Mouse (Mus musculus) limb, embryonic 12.5 days (tissue): ENCODE data around the gene Dcaf10. TPM values are rescaled to one million over a fixed set of nuclear protein-coding genes. Genes with fewer than 3 reads are reported as not detected.
A peak's percentile ranks its signal among the peaks of the same experiment; 100 is the strongest.

Experiments
- ATAC-seq: fragments of 200-750 bp; cut with Nextera tagmentation; 2 replicates; pipeline ENCODE4 v1.8.0; 2017; ENCODE audit warnings: low read depth, moderate TSS enrichment; ENCODE audit not compliant: insufficient number of reproducible peaks, insufficient read depth, low FRiP score, low TSS enrichment
- H3K27ac ChIP-seq: fragments of 300-500 bp; sonication (generic); 2 replicates; pipeline ENCODE4 v1.5.1; 2016; ENCODE audit warnings: mild to moderate bottlenecking, moderate library complexity
- H3K27me3 ChIP-seq: fragments of 300-500 bp; sonication (generic); 2 replicates; pipeline ENCODE4 v1.6.1; 2016; ENCODE audit warnings: mild to moderate bottlenecking, moderate library complexity
- H3K36me3 ChIP-seq: fragments of 300-500 bp; sonication (generic); 2 replicates; pipeline ENCODE4 v1.6.1; 2016; ENCODE audit warnings: mild to moderate bottlenecking, moderate library complexity
- H3K4me1 ChIP-seq: fragments of 300-500 bp; sonication (generic); replicated peaks from 2 replicates; pipeline ENCODE4 v1.6.1; 2016
- H3K4me2 ChIP-seq: fragments of 300-500 bp; sonication (generic); 2 replicates; pipeline ENCODE4 v1.6.1; 2016; ENCODE audit warnings: mild to moderate bottlenecking, moderate library complexity
- H3K4me3 ChIP-seq: fragments of 300-500 bp; sonication (generic); replicated peaks from 2 replicates; pipeline ENCODE4 v1.5.1; 2016; ENCODE audit warnings: mild to moderate bottlenecking
- H3K9ac ChIP-seq: fragments of 300-500 bp; sonication (generic); replicated peaks from 2 replicates; pipeline ENCODE4 v1.6.1; 2016; ENCODE audit warnings: mild to moderate bottlenecking, moderate library complexity
- H3K9me3 ChIP-seq: fragments of 300-500 bp; sonication (generic); 2 replicates; pipeline ENCODE4 v1.6.1; 2016; ENCODE audit warnings: mild to moderate bottlenecking, moderate library complexity
- WGBS: fragments of 180-500 bp; shearing (Covaris S2); methylation state at CpG from one replicate; pipeline ENCODE4 v1.1.7; 2016; 5-methylcytosine and 5-hydroxymethylcytosine counted together
- polyA plus RNA-seq: library from polyadenylated mRNA; unstranded; fragments of >200 nt; fragmentation: Nextera tagmentation; extraction: Ambion mirVana; gene quantifications from 2 replicates; pipeline ENCODE4 v1.2.1, GENCODE M21; 2016

Gene Dcaf10
- polyA plus RNA-seq, 1 experiment from 2014 or later: 20.4 TPM

- WGBS: 4% methylated on average over 19 of the region's 19 CpGs
- ATAC-seq: no peak
- H3K9ac ChIP-seq: peak overlapping the region; percentile 95
These were observed 65.9 kb downstream of the Dcaf10 start for GRCm38 (mm10) chr4:45407703-45408334.

GRCm38 (mm10) chr4:45408427-45409132 lies 66.7 kb downstream of the Dcaf10 start, which contains the start of gene Slc25a51:
Slc25a51 (minus strand) TSS chr4:45408766.
- peak within 1 kb of the TSS; percentile 96 for H3K4me3 ChIP-seq
- peaks cover 10% of the 10 kb centered on the region for H3K36me3 ChIP-seq
- peak within 1 kb of the TSS; percentile 92 for H3K27ac ChIP-seq
- peak within 1 kb of the TSS; percentile 84 for H3K4me2 ChIP-seq
- no peaks in the 10 kb centered on the region for H3K27me3 ChIP-seq
- H3K9ac ChIP-seq: peak within 1 kb of the TSS; percentile 95
- WGBS: under 1% methylated on average over 57 of the region's 67 CpGs
- H3K4me1 ChIP-seq: peaks cover 17% of the 10 kb centered on the region
- no peaks in the 10 kb centered on the region for H3K9me3 ChIP-seq
- peak; percentile 98 for ATAC-seq

More at GRCm38 (mm10) chr4:45407703-45408334, 65.9 kb downstream of the Dcaf10 start:
- no peaks in the 10 kb centered on the region for H3K27me3 ChIP-seq
- H3K9me3 ChIP-seq: no peaks in the 10 kb centered on the region
- H3K4me1 ChIP-seq: peaks cover 17% of the 10 kb centered on the region
- peak overlapping the region; percentile 96 for H3K4me3 ChIP-seq
- H3K27ac ChIP-seq: peak overlapping the region; percentile 92
- H3K4me2 ChIP-seq: peak overlapping the region; percentile 84
- peaks cover 18% of the 10 kb centered on the region for H3K36me3 ChIP-seq

- Histone ChIP-seq H3K4me3 (peak overlapping the region; percentile 96), H3K36me3 (peaks cover 3% of the 10 kb centered on the region), H3K27me3 (no peaks in the 10 kb centered on the region), H3K9me3 (no peaks in the 10 kb centered on the region), H3K27ac (peak overlapping the region; percentile 92), H3K4me2 (peak overlapping the region; percentile 84), H3K4me1 (peaks cover 17% of the 10 kb centered on the region), H3K9ac (peak overlapping the region; percentile 95; the same call in 1 of the 2 replicates)
- no peak for ATAC-seq
- WGBS: under 1% methylated on average over 10 of the region's 10 CpGs
These were observed 67.4 kb downstream of the Dcaf10 start for GRCm38 (mm10) chr4:45409270-45409669.

- Histone ChIP-seq H3K36me3 (no peaks in the 10 kb centered on the region), H3K27ac (no peak overlapping the region), H3K9me3 (no peaks in the 10 kb centered on the region), H3K9ac (no peak overlapping the region), H3K4me2 (no peak overlapping the region), H3K4me1 (peaks cover 16% of the 10 kb centered on the region), H3K4me3 (no peak overlapping the region), H3K27me3 (no peaks in the 10 kb centered on the region)
- 88% methylated on average over 8 of the region's 8 CpGs for WGBS
- ATAC-seq: no peak
These were observed 69.4 kb downstream of the Dcaf10 start for GRCm38 (mm10) chr4:45411181-45411790.

- no peak for ATAC-seq
- no peaks in the 10 kb centered on the region for H3K36me3 ChIP-seq
- 72% methylated on average over 16 of the region's 16 CpGs for WGBS
- no peak overlapping the region for H3K27ac ChIP-seq
- no peak overlapping the region for H3K4me2 ChIP-seq
- no peak overlapping the region for H3K4me3 ChIP-seq
- H3K27me3 ChIP-seq: no peaks in the 10 kb centered on the region
- no peak overlapping the region for H3K9ac ChIP-seq
- peaks cover 2% of the 10 kb centered on the region for H3K4me1 ChIP-seq
- no peaks in the 10 kb centered on the region for H3K9me3 ChIP-seq
These were observed 70.7 kb downstream of the Dcaf10 start for GRCm38 (mm10) chr4:45412433-45413192.

GRCm38 (mm10) chr4:45413674-45414338 lies 71.9 kb downstream of the Dcaf10 start:
- no peak for ATAC-seq
- Histone ChIP-seq H3K4me3 (no peak overlapping the region), H3K9me3 (no peaks in the 10 kb centered on the region), H3K4me1 (0 out of 2 replicates have a peak, but pooled peaks cover 4% of the 10 kb centered on the region), H3K9ac (no peak overlapping the region), H3K27ac (no peak overlapping the region), H3K4me2 (no peak overlapping the region), H3K27me3 (no peaks in the 10 kb centered on the region), H3K36me3 (no peaks in the 10 kb centered on the region)
- WGBS: 79% methylated on average over 9 of the region's 9 CpGs

- no peaks in the 10 kb centered on the region for H3K36me3 ChIP-seq
These were observed 74.4 kb downstream of the Dcaf10 start for GRCm38 (mm10) chr4:45416314-45416713.

GRCm38 (mm10) chr4:45418229-45418950 lies 76.5 kb downstream of the Dcaf10 start:
- H3K9me3 ChIP-seq: no peaks in the 10 kb centered on the region
- no peak overlapping the region for H3K27ac ChIP-seq
- 0 out of 2 replicates have a peak, but pooled peaks cover 4% of the 10 kb centered on the region for H3K36me3 ChIP-seq
- H3K4me3 ChIP-seq: no peak overlapping the region
- no peak for ATAC-seq
- peak overlapping the region; percentile 19; the same call in 1 of the 2 replicates for H3K4me2 ChIP-seq
- H3K27me3 ChIP-seq: no peaks in the 10 kb centered on the region
- WGBS: 23% methylated on average over 10 of the region's 11 CpGs
- H3K9ac ChIP-seq: no peak overlapping the region
- H3K4me1 ChIP-seq: peaks cover 20% of the 10 kb centered on the region

More at GRCm38 (mm10) chr4:45416314-45416713, 74.4 kb downstream of the Dcaf10 start:
- 75% methylated on average over 7 of the region's 7 CpGs for WGBS
- Histone ChIP-seq H3K27ac (no peak overlapping the region), H3K9ac (no peak overlapping the region), H3K27me3 (no peaks in the 10 kb centered on the region), H3K9me3 (no peaks in the 10 kb centered on the region), H3K4me3 (no peak overlapping the region), H3K4me2 (no peak overlapping the region), H3K4me1 (peaks cover 17% of the 10 kb centered on the region)
- no peak for ATAC-seq

GRCm38 (mm10) chr4:45419051-45419450 lies 77.2 kb downstream of the Dcaf10 start:
- Histone ChIP-seq H3K27ac (no peak overlapping the region), H3K9ac (no peak overlapping the region), H3K4me3 (no peak overlapping the region), H3K27me3 (no peaks in the 10 kb centered on the region), H3K36me3 (peaks cover 8% of the 10 kb centered on the region; the same call in 1 of the 2 replicates), H3K4me1 (peaks cover 25% of the 10 kb centered on the region), H3K4me2 (no peak overlapping the region), H3K9me3 (no peaks in the 10 kb centered on the region)
- ATAC-seq: no peak
- WGBS: 83% methylated on average over 4 of the region's 4 CpGs

GRCm38 (mm10) chr4:45420733-45421132 lies 78.8 kb downstream of the Dcaf10 start:
- Histone ChIP-seq H3K27ac (no peak overlapping the region), H3K36me3 (peaks cover 8% of the 10 kb centered on the region; the same call in 1 of the 2 replicates), H3K4me1 (peaks cover 25% of the 10 kb centered on the region), H3K9me3 (no peaks in the 10 kb centered on the region), H3K9ac (no peak overlapping the region), H3K27me3 (no peaks in the 10 kb centered on the region), H3K4me3 (no peak overlapping the region), H3K4me2 (no peak overlapping the region)
- no peak for ATAC-seq
- 57% methylated on average over 3 of the region's 3 CpGs for WGBS
